Mouse (Mus musculus) urinary bladder, postnatal 4 days (tissue): ENCODE data around the gene Csf3r.
A peak's percentile ranks its signal among the peaks of the same experiment; 100 is the strongest.

ENCODE experiments used
- DNase-seq, 2 experiments: peaks; one replicate each; pipeline ENCODE4 v3.0.0; 2021 to 2022; ENCODE audit warnings: low spot score in 2 of 2

The Csf3r gene

GRCm38 (mm10) chr4:126057207-126058133 lies 33.1 kb downstream of the Csf3r start:
- no peak for DNase-seq

DNA sequence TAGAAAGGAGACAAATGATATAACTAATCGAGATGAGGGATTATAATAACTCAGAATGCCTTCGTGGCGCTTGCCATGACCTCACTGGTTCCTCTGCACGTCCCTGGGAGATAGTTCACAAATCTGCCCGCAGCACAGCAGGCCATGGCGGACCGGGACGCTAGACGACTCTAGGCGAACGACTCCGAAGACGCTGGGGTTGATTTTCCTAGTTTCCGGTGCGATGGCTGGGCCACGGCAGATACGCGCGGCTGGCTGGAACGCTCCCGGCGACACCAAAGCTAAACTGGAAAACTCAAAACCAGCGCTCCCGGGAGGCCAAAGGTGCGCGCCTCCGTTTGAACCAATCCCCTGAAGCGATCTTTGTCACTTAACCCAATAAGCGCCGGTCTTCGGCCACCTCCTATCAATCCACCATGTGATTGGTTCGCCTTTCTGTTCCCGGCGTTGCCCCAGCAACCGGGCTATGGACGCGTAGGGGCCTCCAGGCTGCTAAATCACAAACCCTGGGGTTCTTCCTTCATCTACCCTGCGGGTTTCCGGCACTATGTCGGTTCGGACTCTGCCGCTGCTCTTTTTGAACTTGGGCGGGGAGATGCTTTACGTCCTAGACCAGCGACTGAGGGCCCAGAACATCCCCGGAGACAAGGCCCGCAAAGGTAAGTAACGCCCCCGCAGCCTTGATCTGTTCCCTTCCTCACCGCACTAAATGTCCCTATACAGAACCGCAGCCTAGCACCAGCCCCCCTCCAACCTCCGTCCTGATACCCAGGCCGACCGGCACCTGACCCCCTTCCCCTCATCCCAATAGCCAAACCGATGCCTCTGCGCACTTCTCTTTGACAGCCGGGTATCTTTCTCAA lies 34.0 kb downstream of the Csf3r start, which contains the start of gene Oscp1:
Gene Oscp1, plus strand, starts transcription at position 432 of the 863 bp plus-strand sequence.
- DNase-seq: peak; percentile 81 to 89

- DNase-seq: no peak
These were observed 34.6 kb downstream of the Csf3r start for GRCm38 (mm10) chr4:126058997-126059362.

- no peak for DNase-seq
These were observed 38.5 kb downstream of the Csf3r start for GRCm38 (mm10) chr4:126062856-126063255.

GRCm38 (mm10) chr4:126065241-126065640 lies 40.9 kb downstream of the Csf3r start:
- DNase-seq: no peak

DNA sequence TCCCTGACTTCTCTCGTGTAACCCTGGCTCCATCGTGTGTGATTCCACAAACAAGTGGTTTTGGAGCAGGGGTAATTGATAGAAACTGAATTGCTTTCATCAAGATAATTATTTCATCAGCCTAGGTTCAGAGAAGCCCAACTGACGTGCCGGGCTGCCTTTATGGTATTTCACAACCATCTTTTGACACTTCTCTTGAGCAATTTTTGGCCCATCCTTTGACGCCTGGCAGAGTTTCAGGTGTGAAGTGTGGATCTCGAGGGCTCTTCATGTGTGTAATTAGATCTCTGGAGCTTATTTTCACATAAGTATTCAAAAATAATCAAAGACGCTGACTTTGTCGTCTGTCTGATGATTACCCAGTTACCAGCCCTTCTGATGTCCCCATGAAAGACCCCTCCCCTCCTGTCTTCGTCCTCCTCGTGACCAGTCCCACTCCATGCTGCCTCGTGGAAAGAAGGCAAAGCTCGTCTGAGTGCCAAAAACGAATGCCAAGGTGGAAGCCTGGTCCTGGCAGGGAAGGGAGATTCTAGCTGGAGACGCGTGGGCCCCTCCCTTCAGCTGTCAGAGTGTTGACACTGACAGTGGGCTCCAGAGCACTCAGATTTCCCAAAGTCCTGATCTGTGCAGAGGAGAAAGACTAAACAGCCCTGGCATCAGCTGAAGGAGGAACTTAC lies 43.2 kb downstream of the Csf3r start:
- no peak for DNase-seq

GRCm38 (mm10) chr4:126068842-126069241 lies 44.5 kb downstream of the Csf3r start:
- no peak for DNase-seq

- no peak for DNase-seq
These were observed 53.5 kb downstream of the Csf3r start for GRCm38 (mm10) chr4:126077833-126078232.

- no peak for DNase-seq
These were observed 54.9 kb downstream of the Csf3r start for GRCm38 (mm10) chr4:126079266-126079665.

DNA sequence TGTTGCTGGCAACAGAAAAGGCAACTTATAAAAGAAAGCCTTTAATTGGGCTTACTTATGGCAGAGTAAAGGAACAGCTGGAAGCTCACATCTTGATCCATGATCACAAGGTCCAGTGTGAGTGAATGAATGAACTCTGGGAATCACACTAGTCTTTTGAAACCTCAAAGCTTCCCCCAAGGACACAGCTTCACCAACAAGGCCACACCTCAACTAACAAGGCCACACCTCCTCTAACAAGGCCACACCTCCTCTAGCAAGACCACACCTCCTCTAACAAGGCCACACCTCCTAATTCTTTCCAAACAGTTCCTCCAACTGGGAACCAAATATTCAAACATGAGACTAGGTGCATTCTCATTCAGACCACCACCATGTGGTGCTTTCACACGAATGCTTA lies 57.3 kb downstream of the Csf3r start:
- no peak for DNase-seq

- DNase-seq: no peak
These were observed 58.7 kb downstream of the Csf3r start for GRCm38 (mm10) chr4:126083021-126083420.

DNA sequence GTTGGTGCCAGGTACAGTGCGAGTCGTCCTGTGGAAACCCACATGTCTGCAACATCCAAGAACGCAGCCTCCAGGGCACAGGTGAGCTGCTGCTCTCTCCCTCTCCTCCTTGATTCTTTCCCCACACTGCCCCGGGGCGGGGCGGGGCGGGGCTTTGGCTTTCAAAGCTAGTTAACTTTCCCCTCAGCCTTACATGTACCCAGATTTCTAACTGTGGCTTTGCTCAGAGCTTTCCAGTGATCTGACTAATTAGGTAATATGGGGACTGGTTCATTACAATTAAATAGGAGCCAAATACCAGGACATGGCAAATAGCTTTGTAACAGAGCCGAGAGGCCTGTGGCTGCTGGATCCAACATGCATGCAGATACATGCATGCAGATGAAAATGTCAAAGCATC lies 60.0 kb downstream of the Csf3r start:
- no peak for DNase-seq

- peak; percentile 69 to 82 for DNase-seq
These were observed 61.7 kb downstream of the Csf3r start for GRCm38 (mm10) chr4:126085996-126086576.

DNA sequence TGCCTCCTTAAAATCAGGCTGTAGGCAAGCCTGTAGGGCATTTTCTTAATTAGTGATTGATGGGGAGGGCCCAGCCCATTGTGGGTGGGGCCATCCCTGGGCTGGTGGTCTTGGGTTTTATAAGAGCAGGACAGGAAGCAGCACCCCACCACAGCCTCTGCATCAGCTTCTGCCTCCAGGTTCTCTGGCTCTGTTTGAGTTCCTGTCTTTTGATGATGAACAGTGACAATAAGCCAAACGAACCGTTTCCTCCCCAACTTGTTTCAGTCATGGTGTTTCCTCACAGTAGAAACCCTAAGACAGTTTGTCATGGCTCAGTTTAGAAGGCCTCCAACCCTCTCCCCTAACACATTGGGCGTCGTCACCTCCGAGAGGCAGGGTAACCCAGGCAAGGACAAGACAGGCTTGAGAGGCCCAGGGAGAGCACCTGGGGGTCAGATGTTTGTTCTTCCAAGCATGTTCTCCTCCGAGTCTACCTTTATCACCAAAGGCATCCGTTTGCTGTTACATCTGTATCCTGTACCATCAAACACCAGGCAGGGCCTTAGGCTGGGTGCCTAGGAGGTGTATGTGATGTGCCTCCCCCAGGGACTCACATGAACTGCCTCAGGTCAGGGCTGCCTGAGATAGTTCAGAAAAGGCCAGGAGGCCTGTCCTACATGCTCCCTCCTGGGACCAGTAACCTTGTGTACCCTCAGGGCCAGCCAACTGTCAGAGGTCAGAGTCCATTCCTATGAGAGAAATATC lies 65.9 kb downstream of the Csf3r start:
- DNase-seq: no peak

- DNase-seq: no peak
These were observed 66.4 kb downstream of the Csf3r start for GRCm38 (mm10) chr4:126090848-126091124.

DNA sequence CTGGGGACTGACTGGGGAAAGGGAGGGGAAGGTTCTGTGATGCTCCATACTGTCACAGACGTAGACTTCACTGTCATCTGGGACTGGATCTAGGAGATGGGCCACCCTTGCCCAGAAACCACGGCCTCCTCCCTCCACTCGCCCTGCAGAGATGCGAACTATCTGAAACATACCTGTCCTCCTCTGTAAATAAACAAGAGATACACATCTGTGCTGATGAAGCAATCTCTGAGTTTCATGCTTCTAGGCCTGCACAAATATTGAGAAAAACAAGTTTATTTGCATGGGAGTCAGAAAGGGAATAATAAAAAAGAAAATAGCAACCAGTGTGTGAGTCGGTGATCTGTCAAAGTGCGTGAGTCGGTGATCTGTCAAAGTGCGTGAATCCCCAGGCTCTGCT lies 67.5 kb downstream of the Csf3r start:
- DNase-seq: no peak
